Mouse (Mus musculus) heart, postnatal 25 days (tissue): ENCODE data around the gene St6galnac3. TPM values are rescaled to one million over a fixed set of nuclear protein-coding genes. Genes with fewer than 3 reads are reported as not detected.

Source experiments
- DNase-seq: peaks from one replicate; pipeline ENCODE4 v3.0.0; 2022; ENCODE audit warnings: low spot score
- intact Hi-C: fragments of 180-260 bp; cut with DNase I; formaldehyde crosslinking; loops from one replicate; pipeline ENCODE4 v1.15.1; 2025
- microRNA-seq: library from miRNA; unstranded; fragments of <30 nt; microRNA quantifications from one replicate; pipeline ENCODE4 v1.2.0, GENCODE M21; 2022
- total RNA-seq, 2 experiments: library from RNA; stranded (reverse); gene quantifications; 2 replicates each; pipeline ENCODE4 v1.2.3; 2021

The St6galnac3 gene
- total RNA-seq, 2 experiments from 2014 or later, result 4.4 to 7.5 TPM

GRCm38 (mm10) chr3:153148887-153149286 lies 576.1 kb downstream of the St6galnac3 start:
- no peak for DNase-seq
- intact Hi-C loops, result no loop called here

Small RNA genes within 50 kb of the gene (microRNA-seq; reads per million reads assigned to microRNA genes)
- not detected for gene Gm27405

Other genes starting within 250 kb of the St6galnac3 start
- gene Asb17, start 119.0 kb upstream of the St6galnac3 start, total RNA-seq, result not detected
- gene Msh4, start 181.0 kb upstream of the St6galnac3 start, total RNA-seq, result under 1 TPM; 0.08 TPM
- 10 to 100 TPM; 89.2 to 99.7 TPM for gene Rabggtb, start 187.8 kb upstream of the St6galnac3 start, total RNA-seq
- gene Acadm, start 219.5 kb upstream of the St6galnac3 start, total RNA-seq, result 1,000 to 10,000 TPM; 1,031 to 1,101 TPM
- gene Slc44a5, start 248.3 kb upstream of the St6galnac3 start, total RNA-seq, result under 1 TPM; 0.05 to 0.14 TPM